17 mouse cellular contexts compared by ENCODE assay signal in genomic region chr12:81225966-81226577, GRCm38 (mm10).
A peak's percentile ranks its signal among the peaks of the same experiment; 100 is the strongest.
DNase-seq lines count a peak whose midpoint lies in the region; ATAC-seq and TF ChIP-seq lines count a peak whose summit lies in the region.
"Had no signal": no experiment of that assay in that cellular context is flagged by ENCODE, and none has a peak within 500 bp of the region (broad histone marks: within the 10 kb centered on the region; RNA-seq: fewer than 3 reads in every experiment).

No protein-coding gene starts in this region.

- H3K4me1 ChIP-seq in heart, embryonic 10.5 days, result no peaks in the 10 kb centered on the region
- H3K4me1 ChIP-seq in midbrain, embryonic 13.5 days (replicated peaks), result peaks cover 27% of the 10 kb centered on the region
- peaks cover 11% of the 10 kb centered on the region; the same call in 1 of the 2 replicates for H3K4me1 ChIP-seq in midbrain, embryonic 10.5 days
- H3K4me1 ChIP-seq in midbrain, postnatal 0 days (ENCODE audit: insufficient read depth, low read length), result peaks cover 21% of the 10 kb centered on the region
- H3K4me1 ChIP-seq: heart, embryonic 12.5 days had no signal

- peak; percentile 73 for DNase-seq in heart, embryonic 10.5 days (ENCODE audit: low spot score)
- no peak for DNase-seq in heart, postnatal 14 days
- no peak for DNase-seq in midbrain, embryonic 10.5 days (ENCODE audit: low spot score)
- DNase-seq in midbrain, postnatal 0 days (ENCODE audit: low spot score), result no peak
- peak; percentile 48 for DNase-seq in retina, postnatal 1 day
- no peak for DNase-seq in B cell, adult 2 months
- DNase-seq: adrenal gland, adult 8-10 months; cerebellum, adult 9-11 months; kidney, adult 8-10 months; kidney, postnatal 36 days; lung, adult 18-20 months; lung, postnatal 14 days; thymus, postnatal 14 days had no signal

- H3K27me3 ChIP-seq in heart, embryonic 10.5 days (ENCODE audit: insufficient read depth, poor library complexity, severe bottlenecking), result 0 out of 2 replicates have a peak, but pooled peaks cover 4% of the 10 kb centered on the region
- no peaks in the 10 kb centered on the region for H3K27me3 ChIP-seq in midbrain, embryonic 13.5 days
- no peaks in the 10 kb centered on the region for H3K27me3 ChIP-seq in midbrain, embryonic 10.5 days (ENCODE audit: low read depth, poor library complexity, severe bottlenecking)
- no peaks in the 10 kb centered on the region for H3K27me3 ChIP-seq in midbrain, postnatal 0 days (ENCODE audit: insufficient read depth, low read length)
- H3K27me3 ChIP-seq: embryonic facial prominence, embryonic 13.5 days; heart, embryonic 12.5 days had no signal

- no peaks in the 10 kb centered on the region for H3K36me3 ChIP-seq in heart, embryonic 10.5 days
- no peaks in the 10 kb centered on the region for H3K36me3 ChIP-seq in midbrain, embryonic 13.5 days
- no peaks in the 10 kb centered on the region for H3K36me3 ChIP-seq in midbrain, embryonic 10.5 days
- H3K36me3 ChIP-seq in midbrain, postnatal 0 days (ENCODE audit: insufficient read depth, low read length), result no peaks in the 10 kb centered on the region
- H3K36me3 ChIP-seq: embryonic facial prominence, embryonic 13.5 days; heart, embryonic 12.5 days; limb, embryonic 10.5 days had no signal

- H3K9ac ChIP-seq in midbrain, embryonic 13.5 days (replicated peaks), result no peak overlapping the region
- H3K9ac ChIP-seq in midbrain, postnatal 0 days (replicated peaks; ENCODE audit: low read length, poor library complexity, severe bottlenecking), result no peak overlapping the region
- H3K9ac ChIP-seq: embryonic facial prominence, embryonic 13.5 days; heart, embryonic 12.5 days had no signal

- H3K9me3 ChIP-seq in heart, embryonic 10.5 days, result no peaks in the 10 kb centered on the region
- H3K9me3 ChIP-seq in midbrain, embryonic 13.5 days, result no peaks in the 10 kb centered on the region
- no peaks in the 10 kb centered on the region for H3K9me3 ChIP-seq in midbrain, embryonic 10.5 days (replicated peaks)
- no peaks in the 10 kb centered on the region for H3K9me3 ChIP-seq in midbrain, postnatal 0 days (ENCODE audit: low read length)
- H3K9me3 ChIP-seq: embryonic facial prominence, embryonic 13.5 days; heart, embryonic 12.5 days; limb, embryonic 10.5 days had no signal

- no peak for TF ChIP-seq CTCF in midbrain, postnatal 0 days (IDR thresholded peaks at IDR 0.05)

- H3K4me3 ChIP-seq in heart, embryonic 10.5 days, result no peak overlapping the region
- no peak overlapping the region for H3K4me3 ChIP-seq in midbrain, embryonic 13.5 days (replicated peaks)
- H3K4me3 ChIP-seq in midbrain, embryonic 10.5 days, result no peak overlapping the region
- no peak overlapping the region for H3K4me3 ChIP-seq in midbrain, postnatal 0 days (ENCODE audit: low read depth, low read length)
- H3K4me3 ChIP-seq: embryonic facial prominence, embryonic 13.5 days; heart, embryonic 12.5 days; limb, embryonic 10.5 days had no signal

- intact Hi-C loops in heart, postnatal 14 days (cut with DNase I), result no loop called here

- ATAC-seq in midbrain, embryonic 13.5 days, result peak; percentile 72; the same call in 1 of the 2 replicates
- ATAC-seq in midbrain, postnatal 0 days (ENCODE audit: low FRiP score), result peak; percentile 28; the same call in 1 of the 2 replicates

- H3K4me2 ChIP-seq in midbrain, embryonic 13.5 days (replicated peaks), result no peak overlapping the region
- no peak overlapping the region for H3K4me2 ChIP-seq in midbrain, postnatal 0 days (ENCODE audit: low read depth, low read length, poor library complexity, severe bottlenecking)
- H3K4me2 ChIP-seq: embryonic facial prominence, embryonic 13.5 days; heart, embryonic 12.5 days had no signal

- 48% methylated on average over 6 of the region's 6 CpGs for WGBS in heart, embryonic 10.5 days
- WGBS in midbrain, embryonic 13.5 days, result 34% methylated on average over 6 of the region's 6 CpGs
- 50% methylated on average over 6 of the region's 6 CpGs for WGBS in midbrain, embryonic 10.5 days
- WGBS in midbrain, postnatal 0 days, result 32% methylated on average over 6 of the region's 6 CpGs

- H3K27ac ChIP-seq in heart, embryonic 10.5 days, result no peak overlapping the region
- H3K27ac ChIP-seq in midbrain, embryonic 13.5 days, result peak overlapping the region; percentile 68
- H3K27ac ChIP-seq in midbrain, embryonic 10.5 days (replicated peaks), result no peak overlapping the region
- H3K27ac ChIP-seq in midbrain, postnatal 0 days (ENCODE audit: low read depth, low read length), result peak overlapping the region; percentile 55
- H3K27ac ChIP-seq: embryonic facial prominence, embryonic 13.5 days; limb, embryonic 10.5 days had no signal

Comparison
In these comparisons a context has a peak if more than half of its experiments do, and no peak if none do; other contexts are left out.
1. DNase-seq: peak in heart, embryonic 10.5 days (single experiment) and retina, postnatal 1 day (single experiment); none in heart, postnatal 14 days (0 of 2), midbrain, embryonic 10.5 days (single experiment), midbrain, postnatal 0 days (single experiment) and B cell, adult 2 months (0 of 2).
2. H3K27ac ChIP-seq: peak in midbrain, embryonic 13.5 days (single experiment) and midbrain, postnatal 0 days (single experiment); none in heart, embryonic 10.5 days (single experiment) and midbrain, embryonic 10.5 days (single experiment).